Mouse (Mus musculus) lung, embryonic 14.5 days (tissue): ENCODE measurements around the gene Commd6. TPM values are rescaled to one million over a fixed set of nuclear protein-coding genes. Genes with fewer than 3 reads are reported as not detected.

ENCODE experiments used
- ATAC-seq: fragments of 200-750 bp; cut with Nextera tagmentation; 2 replicates; pipeline ENCODE4 v1.8.0; 2017; ENCODE audit warnings: mild to moderate bottlenecking, moderate TSS enrichment, moderate library complexity; ENCODE audit not compliant: insufficient read depth
- DNase-seq: peaks from one replicate; pipeline ENCODE4 v3.0.0-alpha.2; 2015
- H3K27ac ChIP-seq: fragments of 300-500 bp; sonication (generic); 2 replicates; pipeline ENCODE4 v1.5.1; 2014; ENCODE audit warnings: low read depth, mild to moderate bottlenecking, moderate library complexity
- H3K27me3 ChIP-seq: fragments of 300-500 bp; sonication (generic); 2 replicates; pipeline ENCODE4 v1.6.1; 2014; ENCODE audit warnings: low read length, control low read depth; ENCODE audit not compliant: insufficient read depth
- H3K36me3 ChIP-seq: fragments of 300-500 bp; sonication (generic); 2 replicates; pipeline ENCODE4 v1.6.1; 2014; ENCODE audit warnings: control low read depth; ENCODE audit not compliant: insufficient read depth
- H3K4me1 ChIP-seq: fragments of 300-500 bp; sonication (generic); 2 replicates; pipeline ENCODE4 v1.6.1; 2014; ENCODE audit warnings: antibody characterized with exemption, control low read depth; ENCODE audit not compliant: insufficient read depth
- H3K4me2 ChIP-seq: fragments of 300-500 bp; sonication (generic); 2 replicates; pipeline ENCODE4 v1.6.1; 2014; ENCODE audit warnings: mild to moderate bottlenecking
- H3K4me3 ChIP-seq: fragments of 300-500 bp; sonication (generic); 2 replicates; pipeline ENCODE4 v1.5.1; 2014; ENCODE audit warnings: low read depth, low read length
- H3K9ac ChIP-seq: fragments of 300-500 bp; sonication (generic); 2 replicates; pipeline ENCODE4 v1.6.1; 2014
- H3K9me3 ChIP-seq: fragments of 300-500 bp; sonication (generic); 2 replicates; pipeline ENCODE4 v1.6.1; 2016; ENCODE audit warnings: low read depth, low read length, control low read depth
- CTCF ChIP-seq: IDR thresholded peaks from 2 replicates; pipeline ENCODE4 v1.5.1; 2016; ENCODE audit warnings: antibody characterized with exemption, low read depth
- WGBS: fragments of 180-500 bp; shearing (Covaris S2); extraction: QIAGEN DNeasy Blood & Tissue Kit; methylation state at CpG from one replicate; pipeline ENCODE4 v1.1.7; 2014; 5-methylcytosine and 5-hydroxymethylcytosine counted together
- polyA plus RNA-seq: library from polyadenylated mRNA; unstranded; fragments of >200 nt; fragmentation: Nextera tagmentation; extraction: Ambion mirVana; gene quantifications from 2 replicates; pipeline ENCODE4 v1.2.1, GENCODE M21; 2014

Commd6 gene
- polyA plus RNA-seq, 1 experiment from 2014 or later: 75.3 TPM

DNA sequence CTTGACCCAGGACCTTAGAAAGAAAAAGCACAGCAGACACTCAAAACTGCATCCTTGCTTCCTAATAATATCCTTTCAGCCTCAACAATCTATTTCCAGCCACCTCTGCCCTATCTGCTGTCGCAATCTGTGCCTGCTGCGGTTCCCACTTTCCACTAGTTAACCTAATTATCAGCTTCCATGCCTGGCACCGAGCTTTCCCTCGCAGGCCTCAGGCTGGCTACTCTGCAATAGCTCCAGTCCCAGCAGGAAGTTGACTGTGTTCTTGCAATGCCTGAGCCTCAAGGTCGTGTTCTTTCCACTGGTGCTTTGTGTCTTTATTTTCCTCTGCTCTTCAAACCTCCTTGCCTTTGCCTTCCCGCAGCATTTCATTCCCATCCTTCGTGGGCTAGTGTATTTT is 54.4 kb downstream of the Commd6 start:
- Histone ChIP-seq H3K27me3 (no peaks in the 10 kb centered on the region), H3K36me3 (no peaks in the 10 kb centered on the region), H3K4me2 (no peak overlapping the region), H3K4me1 (no peaks in the 10 kb centered on the region), H3K9ac (no peak overlapping the region), H3K4me3 (no peak overlapping the region), H3K27ac (no peak overlapping the region), H3K9me3 (no peaks in the 10 kb centered on the region)
- ATAC-seq (no peak), DNase-seq (no peak)
- TF ChIP-seq CTCF: no peak
- WGBS: 65% methylated on average over 7 of the region's 7 CpGs

Other genes starting within 250 kb of the Commd6 start
- gene Tbc1d4, start 31.5 kb downstream of the Commd6 start, polyA plus RNA-seq: 12.4 and 13.0 TPM in 2 replicates
- gene Uchl3, start 13.3 kb upstream of the Commd6 start, polyA plus RNA-seq: 150 and 154 TPM in 2 replicates
- gene Gm9922, start 89.1 kb upstream of the Commd6 start, polyA plus RNA-seq: 1.2 and 1.5 TPM in 2 replicates
- gene Lmo7, start 89.3 kb upstream of the Commd6 start, polyA plus RNA-seq: 17.1 and 19.5 TPM in 2 replicates